7 mouse cellular contexts compared by ENCODE assay signal in genomic region chr6:115993463-115994145, GRCm38 (mm10). TPM values are rescaled to one million over a fixed set of nuclear protein-coding genes. Genes with fewer than 3 reads are reported as not detected.
A peak's percentile ranks its signal among the peaks of the same experiment; 100 is the strongest.
DNase-seq lines count a peak whose midpoint lies in the region; ATAC-seq and TF ChIP-seq lines count a peak whose summit lies in the region.

No protein-coding gene starts in this region.

- H3K27me3 ChIP-seq in heart, embryonic 14.5 days (ENCODE audit: control insufficient read depth, insufficient read depth, low read length) = peaks cover 25% of the 10 kb centered on the region
- peaks cover 51% of the 10 kb centered on the region for H3K27me3 ChIP-seq in liver, embryonic 16.5 days (ENCODE audit: control insufficient read depth, insufficient read depth, low read depth, low read length)
- peaks cover 18% of the 10 kb centered on the region for H3K27me3 ChIP-seq in stomach, embryonic 15.5 days (replicated peaks)

- DNase-seq in left cerebral cortex, adult 2 months (ENCODE audit: extremely low spot score in 1 of 2, low spot score in 2 of 2) = peak; percentile 50 to 61
- no peak for DNase-seq in left cerebral cortex, adult 9 months (ENCODE audit: low spot score in 2 of 2)
- DNase-seq in adrenal gland, postnatal 36 days = peak; percentile 58 to 62
- no peak for DNase-seq in urinary bladder, postnatal 4 days (ENCODE audit: low spot score in 2 of 2)

- peak overlapping the region; percentile 80 for H3K9ac ChIP-seq in heart, embryonic 14.5 days (ENCODE audit: low read length)
- H3K9ac ChIP-seq in liver, embryonic 16.5 days (ENCODE audit: low read depth, low read length) = no peak overlapping the region
- H3K9ac ChIP-seq in stomach, embryonic 15.5 days = peak overlapping the region; percentile 85

- H3K9me3 ChIP-seq in heart, embryonic 14.5 days (ENCODE audit: control insufficient read depth, low read length) = peaks cover 14% of the 10 kb centered on the region
- no peaks in the 10 kb centered on the region for H3K9me3 ChIP-seq in liver, embryonic 16.5 days (replicated peaks; ENCODE audit: control insufficient read depth, low read length)
- no peaks in the 10 kb centered on the region for H3K9me3 ChIP-seq in stomach, embryonic 15.5 days

- H3K4me3 ChIP-seq in left cerebral cortex, adult 2 months = peak overlapping the region; percentile 73
- H3K4me3 ChIP-seq in heart, embryonic 14.5 days (ENCODE audit: control insufficient read depth in 1 of 2, insufficient read depth in 1 of 2, low read depth in 1 of 2, low read length in 2 of 2) = peak overlapping the region; percentile 47 to 58
- H3K4me3 ChIP-seq in liver, embryonic 16.5 days (ENCODE audit: low read depth, low read length) = peak overlapping the region; percentile 62
- peak overlapping the region; percentile 72 for H3K4me3 ChIP-seq in stomach, embryonic 15.5 days (replicated peaks)

- peaks cover 16 to 28% of the 10 kb centered on the region in 2 experiments; a peak in 3 of 4 replicates for H3K4me1 ChIP-seq in heart, embryonic 14.5 days (ENCODE audit: control insufficient read depth in 2 of 2, insufficient read depth in 2 of 2, low read length in 2 of 2)
- H3K4me1 ChIP-seq in liver, embryonic 16.5 days (ENCODE audit: control insufficient read depth, low read depth, low read length) = peaks cover 14% of the 10 kb centered on the region
- peaks cover 61% of the 10 kb centered on the region for H3K4me1 ChIP-seq in stomach, embryonic 15.5 days

- ATAC-seq in heart, embryonic 14.5 days (ENCODE audit: insufficient number of reproducible peaks, insufficient read depth, low FRiP score, low read depth) = no peak
- no peak for ATAC-seq in liver, embryonic 16.5 days (ENCODE audit: low read depth)
- no peak for ATAC-seq in stomach, embryonic 15.5 days (ENCODE audit: insufficient read depth, low FRiP score, low read depth)

- peak overlapping the region; percentile 76 for H3K4me2 ChIP-seq in heart, embryonic 14.5 days (ENCODE audit: low read length)
- peak overlapping the region; percentile 75 for H3K4me2 ChIP-seq in liver, embryonic 16.5 days (ENCODE audit: low read depth, low read length)
- H3K4me2 ChIP-seq in stomach, embryonic 15.5 days = peak overlapping the region; percentile 94

- 2% methylated on average over 86 of the region's 86 CpGs for WGBS in heart, embryonic 14.5 days
- under 1% methylated on average over 83 of the region's 86 CpGs for WGBS in liver, embryonic 16.5 days (ENCODE audit: insufficient replicate concordance)
- WGBS in stomach, embryonic 15.5 days = 1% methylated on average over 86 of the region's 86 CpGs

- TF ChIP-seq CTCF in left cerebral cortex, adult 2 months (IDR thresholded peaks at IDR 0.05) = no peak

- H3K27ac ChIP-seq in left cerebral cortex, adult 2 months = peak overlapping the region; percentile 89
- peak overlapping the region; percentile 31 to 76 for H3K27ac ChIP-seq in heart, embryonic 14.5 days (replicated peaks in 1 of 2; ENCODE audit: control insufficient read depth in 1 of 2, insufficient read depth in 1 of 2, low read depth in 2 of 2, low read length in 2 of 2)
- no peak overlapping the region for H3K27ac ChIP-seq in liver, embryonic 16.5 days (ENCODE audit: low read length)
- H3K27ac ChIP-seq in stomach, embryonic 15.5 days = peak overlapping the region; percentile 88; the same call in 1 of the 2 replicates

- intact Hi-C loops in left cerebral cortex, adult 2 months (cut with DNase I) = loop anchor here (5.0 kb wide), 1 partner anchor 141 kb away; the partner anchor contains the start of genes Ift122 and Mbd4

- no peaks in the 10 kb centered on the region for H3K36me3 ChIP-seq in heart, embryonic 14.5 days (ENCODE audit: control insufficient read depth, insufficient read depth, low read length)
- no peaks in the 10 kb centered on the region for H3K36me3 ChIP-seq in liver, embryonic 16.5 days (ENCODE audit: control insufficient read depth, insufficient read depth)
- 0 out of 2 replicates have a peak, but pooled peaks cover 3% of the 10 kb centered on the region for H3K36me3 ChIP-seq in stomach, embryonic 15.5 days

RNA-seq across cellular contexts. Expression of gene Plxnd1, which starts 1.2 kb away (rescaled TPM):
- total RNA-seq in left cerebral cortex, adult 2 months (2021) = 100 to 1,000 TPM; 127 to 131 TPM
- 100 to 1,000 TPM; 140 to 167 TPM for total RNA-seq in adrenal gland, postnatal 36 days (2021)
- 58.8 and 68.9 TPM in 2 replicates for polyA plus RNA-seq in heart, embryonic 14.5 days (2014; fragmentation: Nextera tagmentation; extraction: Ambion mirVana)
- polyA plus RNA-seq in liver, embryonic 16.5 days (2015; fragmentation: Nextera tagmentation; extraction: Ambion mirVana) = 7.3 and 9.7 TPM in 2 replicates
- 31.3 and 37.7 TPM in 2 replicates for polyA plus RNA-seq in stomach, embryonic 15.5 days (2015; fragmentation: Nextera tagmentation; extraction: Ambion mirVana)

RNA-seq across cellular contexts. Expression of gene H1foo, which starts 48.9 kb away (rescaled TPM):
- not detected for total RNA-seq in left cerebral cortex, adult 2 months (2021)
- not detected for total RNA-seq in adrenal gland, postnatal 36 days (2021)
- polyA plus RNA-seq in heart, embryonic 14.5 days (2014; fragmentation: Nextera tagmentation; extraction: Ambion mirVana) = not detected in 2 replicates
- polyA plus RNA-seq in liver, embryonic 16.5 days (2015; fragmentation: Nextera tagmentation; extraction: Ambion mirVana) = not detected in 2 replicates
- not detected in 2 replicates for polyA plus RNA-seq in stomach, embryonic 15.5 days (2015; fragmentation: Nextera tagmentation; extraction: Ambion mirVana)

Comparison
In these comparisons a context has a peak if more than half of its experiments do, and no peak if none do; other contexts are left out.
1. DNase-seq: peak in left cerebral cortex, adult 2 months (2 of 2) and adrenal gland, postnatal 36 days (2 of 2); none in left cerebral cortex, adult 9 months (0 of 2) and urinary bladder, postnatal 4 days (0 of 2).
2. Peak in every context shown above with its lines, with median percentiles within 50 percentile points of each other: H3K4me3 ChIP-seq and H3K4me2 ChIP-seq.